Mouse (Mus musculus) CH12.LX (cell line): ENCODE measurements at regions not wholly inside any gene's neighbourhood (a gene's known extent, or its start where the extent isn't known, plus 50 kb on each side); places are given as distances from the start of the nearest gene placed in this dataset.

Experiments
- DNase-seq: peaks from one replicate; pipeline ENCODE4 v3.0.0-alpha.2; 2013; ENCODE audit errors: extremely low read depth
- H3K27ac ChIP-seq: 2 replicates; pipeline ENCODE4 v1.5.1; 2012; ENCODE audit warnings: low read depth, mild to moderate bottlenecking, control low read depth, moderate library complexity; ENCODE audit not compliant: insufficient read depth
- H3K27me3 ChIP-seq: replicated peaks from 2 replicates; pipeline ENCODE3; 2012; ENCODE audit warnings: inconsistent platforms
- H3K36me3 ChIP-seq, 2 experiments: replicated peaks in 1 of 2; 2 replicates each; pipeline versions ENCODE3 to v1.6.1; 2012; ENCODE audit warnings: inconsistent platforms in 1 of 2, low read length in 1 of 2, mild to moderate bottlenecking in 1 of 2, mixed read lengths in 1 of 2, moderate library complexity in 1 of 2; ENCODE audit not compliant: control insufficient read depth in 1 of 2, insufficient read depth in 1 of 2
- H3K4me1 ChIP-seq, 2 experiments: 2 replicates each; pipeline ENCODE4 v1.6.1; 2012; ENCODE audit warnings: inconsistent platforms in 1 of 2, moderate library complexity in 1 of 2; ENCODE audit not compliant: insufficient read depth in 2 of 2, control insufficient read depth in 1 of 2
- H3K4me2 ChIP-seq: 2 replicates; pipeline ENCODE4 v1.6.1; 2012; ENCODE audit warnings: low read depth, mild to moderate bottlenecking, control low read depth; ENCODE audit not compliant: poor library complexity, insufficient read depth, severe bottlenecking
- H3K4me3 ChIP-seq, 3 experiments: fragments of 150-350 bp in 1 of 3; sonication (generic) in 1 of 3; replicated peaks in 1 of 3; 2 replicates each; pipeline versions ENCODE3 to v1.5.1; 2011 to 2012; ENCODE audit warnings: low read depth in 2 of 3, low read length in 2 of 3, mild to moderate bottlenecking in 2 of 3, moderate library complexity in 2 of 3, control low read depth in 1 of 3, improper control_type of control experiment in 1 of 3, inconsistent platforms in 1 of 3, mixed read lengths in 1 of 3; ENCODE audit not compliant: poor library complexity in 1 of 3
- H3K79me2 ChIP-seq: replicated peaks from 2 replicates; pipeline ENCODE4 v1.6.1; 2012; ENCODE audit warnings: mild to moderate bottlenecking, moderate library complexity; ENCODE audit not compliant: control insufficient read depth, poor library complexity, insufficient read depth, severe bottlenecking; ENCODE audit errors: extremely low read depth
- H3K9ac ChIP-seq: 2 replicates; pipeline ENCODE4 v1.6.1; 2012; ENCODE audit warnings: low read depth, mild to moderate bottlenecking, control low read depth, moderate library complexity; ENCODE audit not compliant: insufficient read depth
- H3K9me3 ChIP-seq: replicated peaks from 2 replicates; pipeline ENCODE3; 2012; ENCODE audit warnings: low read length, inconsistent platforms, mixed read lengths
- CHD1 ChIP-seq: IDR thresholded peaks from 2 replicates; pipeline ENCODE4 v1.6.1; 2012; ENCODE audit warnings: low read depth, low read length, improper control_type of control experiment, inconsistent platforms
- CTCF ChIP-seq, 2 experiments: IDR thresholded peaks in 1 of 2; conservative IDR thresholded peaks in 1 of 2; 2 replicates each; pipeline ENCODE4 v1.5.1; 2011 to 2012; ENCODE audit warnings: low read depth in 2 of 2, low read length in 2 of 2, improper control_type of control experiment in 1 of 2, inconsistent platforms in 1 of 2, mild to moderate bottlenecking in 1 of 2, moderate library complexity in 1 of 2
- E2F4 ChIP-seq: IDR thresholded peaks from 2 replicates; pipeline ENCODE4 v1.6.1; 2011; ENCODE audit warnings: low read depth, low read length, improper control_type of control experiment; ENCODE audit not compliant: insufficient replicate concordance
- ELF1 ChIP-seq: IDR thresholded peaks from 2 replicates; pipeline ENCODE4 v1.6.1; 2014; ENCODE audit warnings: low read depth, mild to moderate bottlenecking, inconsistent platforms, low read length, improper control_type of control experiment
- IRF4 ChIP-seq: IDR thresholded peaks from 2 replicates; pipeline ENCODE4 v1.6.1; 2014; ENCODE audit warnings: low read depth, mild to moderate bottlenecking, inconsistent platforms, low read length, improper control_type of control experiment
- JUN ChIP-seq: IDR thresholded peaks from 2 replicates; pipeline ENCODE4 v1.6.1; 2011; ENCODE audit warnings: low read depth, mild to moderate bottlenecking, low read length, improper control_type of control experiment, moderate library complexity; ENCODE audit not compliant: insufficient read depth
- JUND ChIP-seq: conservative IDR thresholded peaks from 2 replicates; pipeline ENCODE4 v1.6.1; 2011; ENCODE audit warnings: low read depth, low read length, improper control_type of control experiment
- MAFK ChIP-seq: IDR thresholded peaks from 2 replicates; pipeline ENCODE4 v1.6.1; 2011; ENCODE audit warnings: low read length, improper control_type of control experiment; ENCODE audit not compliant: insufficient replicate concordance
- MAZ ChIP-seq: IDR thresholded peaks from 2 replicates; pipeline ENCODE4 v1.6.1; 2012; ENCODE audit warnings: low read depth, mild to moderate bottlenecking, inconsistent platforms, low read length, improper control_type of control experiment, moderate library complexity
- MEF2A ChIP-seq: IDR thresholded peaks from 2 replicates; pipeline ENCODE4 v1.6.1; 2014; ENCODE audit warnings: low read depth, mild to moderate bottlenecking, inconsistent platforms, low read length, improper control_type of control experiment, borderline replicate concordance
- MYC ChIP-seq: IDR thresholded peaks from 2 replicates; pipeline ENCODE4 v1.6.1; 2011; ENCODE audit warnings: low read depth, mild to moderate bottlenecking, improper control_type of control experiment, low read length
- NELFE ChIP-seq: IDR thresholded peaks from 2 replicates; pipeline ENCODE4 v1.6.1; 2011; ENCODE audit warnings: low read depth, low read length, improper control_type of control experiment
- NRF1 ChIP-seq: IDR thresholded peaks from 2 replicates; pipeline ENCODE4 v1.6.1; 2014; ENCODE audit warnings: low read depth, mild to moderate bottlenecking, inconsistent platforms, low read length, improper control_type of control experiment, moderate library complexity
- PAX5 ChIP-seq: IDR thresholded peaks from 2 replicates; pipeline ENCODE4 v1.6.1; 2012; ENCODE audit warnings: low read length, inconsistent platforms, mixed read lengths
- POLR2AphosphoS2 ChIP-seq: IDR thresholded peaks from 2 replicates; pipeline ENCODE4 v1.6.1; 2011; ENCODE audit warnings: low read depth, low read length, improper control_type of control experiment
- RAD21 ChIP-seq: IDR thresholded peaks from 2 replicates; pipeline ENCODE4 v1.6.1; 2011; ENCODE audit warnings: low read depth, mild to moderate bottlenecking, low read length, improper control_type of control experiment, moderate library complexity
- SIN3A ChIP-seq: IDR thresholded peaks from 2 replicates; pipeline ENCODE4 v1.6.1; 2012; ENCODE audit warnings: low read length, improper control_type of control experiment, inconsistent platforms
- SMC3 ChIP-seq: IDR thresholded peaks from 2 replicates; pipeline ENCODE4 v1.6.1; 2011; ENCODE audit warnings: low read depth, low read length, improper control_type of control experiment
- TBP ChIP-seq: conservative IDR thresholded peaks from 2 replicates; pipeline ENCODE4 v1.6.1; 2011; ENCODE audit warnings: low read depth, low read length, improper control_type of control experiment
- TCF12 ChIP-seq: IDR thresholded peaks from 2 replicates; pipeline ENCODE4 v1.6.1; 2014; ENCODE audit warnings: low read depth, mild to moderate bottlenecking, inconsistent platforms, low read length, improper control_type of control experiment
- UBTF ChIP-seq: IDR thresholded peaks from 2 replicates; pipeline ENCODE4 v1.6.1; 2012; ENCODE audit warnings: low read depth, mild to moderate bottlenecking, inconsistent platforms, low read length, improper control_type of control experiment, moderate library complexity
- ZKSCAN1 ChIP-seq: IDR thresholded peaks from 2 replicates; pipeline ENCODE4 v1.6.1; 2012; ENCODE audit warnings: low read depth, inconsistent platforms, low read length, improper control_type of control experiment, borderline replicate concordance
- dilution Hi-C: fragments of 300-500 bp; cut with MboI; formaldehyde crosslinking; loops from 2 replicates; pipeline ENCODE4 v1.14.3; 2020; ENCODE audit warnings: low sequenced_read_pairs; ENCODE audit not compliant: extremely low pct_unique_long_range_greater_than_20kb, extremely low pct_ligation_motif_present
- in situ Hi-C: fragments of 300-500 bp; cut with MboI; formaldehyde crosslinking; loops from 3 replicates; pipeline ENCODE4 v1.14.3; 2019; ENCODE audit warnings: low sequenced_read_pairs, low pct_ligation_motif_present, low pct_unique_long_range_greater_than_20kb, mixed read lengths

GRCm38 (mm10) chr16:12521711-12522476 is 538.0 kb downstream of the Shisa9 start:
- H3K9ac ChIP-seq: no peak overlapping the region
- no peak for TF ChIP-seq PAX5
- no peak for TF ChIP-seq JUND
- TF ChIP-seq IRF4: no peak
- TF ChIP-seq SMC3: no peak
- TF ChIP-seq ZKSCAN1: no peak
- no peak for TF ChIP-seq E2F4
- no peak for TF ChIP-seq NRF1
- TF ChIP-seq NELFE: no peak
- no peak for TF ChIP-seq CHD1
- H3K27ac ChIP-seq: no peak overlapping the region
- dilution Hi-C loops (no loop called here), in situ Hi-C loops (no loop called here)
- H3K27me3 ChIP-seq: peaks cover 9% of the 10 kb centered on the region
- no peaks in the 10 kb centered on the region for H3K36me3 ChIP-seq
- no peaks in the 10 kb centered on the region for H3K9me3 ChIP-seq
- no peaks in the 10 kb centered on the region for H3K79me2 ChIP-seq
- DNase-seq: no peak
- no peak overlapping the region for H3K4me2 ChIP-seq
- H3K4me1 ChIP-seq: peaks cover 0 to 16% of the 10 kb centered on the region in 2 experiments; a peak in 2 of 4 replicates
- H3K4me3 ChIP-seq: no peak overlapping the region

DNA sequence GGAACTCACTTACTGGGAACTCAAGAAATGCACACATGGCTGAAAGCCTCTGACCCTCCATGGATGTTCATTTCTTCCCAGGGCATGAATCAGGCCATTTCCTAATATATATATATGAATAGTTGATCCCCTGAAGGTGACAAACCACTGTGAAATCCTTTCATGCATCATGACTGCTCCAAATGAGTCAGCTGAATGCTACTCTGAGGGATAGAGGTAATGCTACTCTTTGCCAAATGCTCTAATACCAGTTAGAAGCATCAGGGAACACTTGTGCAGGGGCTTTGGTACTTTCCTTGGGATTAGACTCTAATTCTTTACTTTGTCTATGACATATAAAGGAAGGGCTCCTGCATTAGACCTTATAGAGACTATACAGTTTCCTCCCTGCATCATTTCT is 561.0 kb upstream of the Ercc4 start:
- Histone ChIP-seq H3K27me3 (peaks cover 48% of the 10 kb centered on the region), H3K4me2 (no peak overlapping the region), H3K4me1 (no peaks in the 10 kb centered on the region), H3K27ac (no peak overlapping the region), H3K36me3 (no peaks in the 10 kb centered on the region), H3K4me3 (no peak overlapping the region), H3K9me3 (peaks cover 4% of the 10 kb centered on the region), H3K79me2 (no peaks in the 10 kb centered on the region), H3K9ac (no peak overlapping the region)
- dilution Hi-C loops (no loop called here), in situ Hi-C loops (no loop called here)
- DNase-seq: no peak
- TF ChIP-seq MAFK: no peak
- TF ChIP-seq POLR2AphosphoS2: no peak
- TF ChIP-seq MAZ: no peak
- TF ChIP-seq ELF1: no peak
- no peak for TF ChIP-seq SIN3A

DNA sequence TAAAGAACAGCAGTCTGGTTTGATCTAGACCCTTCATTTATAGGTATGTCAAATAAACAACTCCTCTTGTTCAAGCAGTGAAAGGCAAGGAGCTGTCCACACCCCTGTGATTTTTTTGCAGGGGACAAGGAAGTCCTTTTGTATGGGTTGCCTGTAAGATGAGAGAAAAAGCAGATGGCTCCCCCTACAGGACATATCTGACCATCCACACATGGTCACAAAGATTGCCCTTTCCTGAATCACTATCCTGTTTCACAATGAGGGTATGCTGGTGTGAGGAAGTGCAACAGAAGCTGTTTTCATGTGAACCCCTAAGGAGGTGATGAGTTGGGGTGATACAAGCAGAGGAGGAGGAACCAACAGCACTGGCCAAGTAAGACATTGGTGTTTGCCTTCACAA is 520.6 kb upstream of the Ercc4 start:
- H3K4me3 ChIP-seq: no peak overlapping the region
- H3K4me1 ChIP-seq: no peaks in the 10 kb centered on the region
- in situ Hi-C loops: no loop called here
- no peaks in the 10 kb centered on the region for H3K9me3 ChIP-seq
- H3K79me2 ChIP-seq: no peaks in the 10 kb centered on the region
- H3K27ac ChIP-seq: no peak overlapping the region
- H3K4me2 ChIP-seq: no peak overlapping the region
- no peaks in the 10 kb centered on the region for H3K36me3 ChIP-seq
- dilution Hi-C loops: no loop called here
- H3K9ac ChIP-seq: no peak overlapping the region
- peaks cover 40% of the 10 kb centered on the region for H3K27me3 ChIP-seq
- TF ChIP-seq TCF12: no peak
- TF ChIP-seq MEF2A: no peak
- TF ChIP-seq TBP: no peak
- 0 out of 2 replicates have a peak, but pooled peaks have one; percentile 52 for TF ChIP-seq MYC
- TF ChIP-seq JUN: no peak
- peak; percentile 62 for TF ChIP-seq SMC3
- TF ChIP-seq CTCF (conservative IDR thresholded peaks at IDR 0.05 in 1 of 2, IDR thresholded peaks at IDR 0.05 in 1 of 2; ENCODE audit: low read depth in 2 of 2, low read length in 2 of 2): peak; percentile 64 to 79; a peak in 3 of 4 replicates
- TF ChIP-seq RAD21: peak; percentile 78
- TF ChIP-seq UBTF: no peak
- peak; percentile 50 for DNase-seq
